Mouse (Mus musculus) ES-Bruce4 (cell line): ENCODE results near the gene Ambra1.

Source experiments
- CTCF ChIP-seq: IDR thresholded peaks from one replicate; pipeline ENCODE4 v1.8.1; 2011; ENCODE audit warnings: low read depth, low read length
- POLR2A ChIP-seq: IDR thresholded peaks from one replicate; pipeline ENCODE4 v1.8.1; 2011; ENCODE audit warnings: low read length; ENCODE audit not compliant: insufficient read depth

- TF ChIP-seq CTCF (no peak), POLR2A (no peak)
These were observed 236.4 kb downstream of the Ambra1 start for GRCm38 (mm10) chr2:91966367-91966766.
